14 mouse cellular contexts compared by ENCODE assay signal in genomic region chr9:116323871-116324721, GRCm38 (mm10).
A peak's percentile ranks its signal among the peaks of the same experiment; 100 is the strongest.
DNase-seq lines count a peak whose midpoint lies in the region; ATAC-seq and TF ChIP-seq lines count a peak whose summit lies in the region.
"Had no signal": no experiment of that assay in that cellular context is flagged by ENCODE, and none has a peak within 500 bp of the region (broad histone marks: within the 10 kb centered on the region; RNA-seq: fewer than 3 reads in every experiment).

No protein-coding gene starts in this region.

- H3K79me2 ChIP-seq in C2C12 (ENCODE audit: control insufficient read depth, insufficient read depth): no peaks in the 10 kb centered on the region

- H3K27ac ChIP-seq in lung, embryonic 15.5 days: peak overlapping the region; percentile 61
- no peak overlapping the region for H3K27ac ChIP-seq in midbrain, embryonic 14.5 days (replicated peaks; ENCODE audit: low read depth, low read length)
- H3K27ac ChIP-seq: forebrain, embryonic 10.5 days; hindbrain, embryonic 10.5 days; macrophage had no signal

- H3K4me1 ChIP-seq in lung, embryonic 15.5 days: peaks cover 24% of the 10 kb centered on the region
- H3K4me1 ChIP-seq in midbrain, embryonic 14.5 days (ENCODE audit: control insufficient read depth, insufficient read depth, low read length): 0 out of 2 replicates have a peak, but pooled peaks cover 5% of the 10 kb centered on the region

- no peaks in the 10 kb centered on the region for H3K9me3 ChIP-seq in lung, embryonic 15.5 days
- no peaks in the 10 kb centered on the region for H3K9me3 ChIP-seq in midbrain, embryonic 14.5 days (ENCODE audit: control insufficient read depth, low read length)
- H3K9me3 ChIP-seq: forebrain, embryonic 10.5 days; hindbrain, embryonic 10.5 days had no signal

- 64% methylated on average over 9 of the region's 9 CpGs for WGBS in lung, embryonic 15.5 days
- 84% methylated on average over 9 of the region's 9 CpGs for WGBS in midbrain, embryonic 14.5 days

- no peak for TF ChIP-seq CTCF in C2C12 (IDR thresholded peaks at IDR 0.05; ENCODE audit: control insufficient read depth, insufficient read depth, insufficient read length)

- no peaks in the 10 kb centered on the region for H3K36me3 ChIP-seq in C2C12 (ENCODE audit: control insufficient read depth, insufficient read depth)
- H3K36me3 ChIP-seq in lung, embryonic 15.5 days: no peaks in the 10 kb centered on the region
- no peaks in the 10 kb centered on the region for H3K36me3 ChIP-seq in midbrain, embryonic 14.5 days (ENCODE audit: control insufficient read depth, insufficient read depth, low read length)
- H3K36me3 ChIP-seq: forebrain, embryonic 10.5 days; hindbrain, embryonic 10.5 days had no signal

- H3K79me3 ChIP-seq in C2C12 (ENCODE audit: low read depth): no peaks in the 10 kb centered on the region

- no peak overlapping the region for H3K9ac ChIP-seq in lung, embryonic 15.5 days
- no peak overlapping the region for H3K9ac ChIP-seq in midbrain, embryonic 14.5 days (replicated peaks; ENCODE audit: low read length)

- H3K27me3 ChIP-seq in C2C12 (ENCODE audit: control insufficient read depth, insufficient read depth, insufficient read length): no peaks in the 10 kb centered on the region
- no peaks in the 10 kb centered on the region for H3K27me3 ChIP-seq in lung, embryonic 15.5 days
- H3K27me3 ChIP-seq in midbrain, embryonic 14.5 days (ENCODE audit: control insufficient read depth, insufficient read depth, low read length): no peaks in the 10 kb centered on the region

- peak; percentile 31 for DNase-seq in gastrocnemius, postnatal 25 days
- no peak for DNase-seq in gastrocnemius, adult 18-20 months (ENCODE audit: low spot score)
- DNase-seq in heart, adult 8-10 months (ENCODE audit: low spot score): peak; percentile 60
- no peak for DNase-seq in midbrain, embryonic 14.5 days
- no peak for DNase-seq in embryo, embryonic 9.5 days (ENCODE audit: extremely low spot score)
- DNase-seq in ovary, postnatal 14 days (ENCODE audit: low spot score): no peak
- DNase-seq: cerebellum, adult 18-20 months; right cerebral cortex, adult 18-20 months; thymus, postnatal 14 days had no signal

- no peak overlapping the region for H3K4me2 ChIP-seq in lung, embryonic 15.5 days
- H3K4me2 ChIP-seq in midbrain, embryonic 14.5 days (ENCODE audit: low read length): no peak overlapping the region

- peak; percentile 86 for ATAC-seq in lung, embryonic 15.5 days (ENCODE audit: borderline replicate concordance, extremely low read depth, low FRiP score, low TSS enrichment)
- ATAC-seq in midbrain, embryonic 14.5 days (ENCODE audit: low FRiP score, low TSS enrichment): no peak

- H3K4me3 ChIP-seq in C2C12 (ENCODE audit: insufficient read depth, poor library complexity, severe bottlenecking): no peak overlapping the region
- no peak overlapping the region for H3K4me3 ChIP-seq in lung, embryonic 15.5 days
- no peak overlapping the region for H3K4me3 ChIP-seq in midbrain, embryonic 14.5 days (replicated peaks; ENCODE audit: low read depth, low read length)
- H3K4me3 ChIP-seq: forebrain, embryonic 10.5 days; hindbrain, embryonic 10.5 days had no signal

- H3ac ChIP-seq in C2C12 (ENCODE audit: control insufficient read depth, insufficient read length, low read depth): no peak overlapping the region

TF ChIP-seq in C2C12, 6 proteins besides CTCF, POLR2A, EP300 and RAD21:
- TF ChIP-seq MYOG (IDR thresholded peaks at IDR 0.05; ENCODE audit: control insufficient read depth, extremely low read depth, insufficient read length) (no peak), MYOD1 (IDR thresholded peaks at IDR 0.05; ENCODE audit: control insufficient read depth, insufficient read length, low read depth) (peak; percentile 32), FOSL1 (IDR thresholded peaks at IDR 0.05; ENCODE audit: insufficient read depth, low read length, poor library complexity, severe bottlenecking) (no peak), MAX (IDR thresholded peaks at IDR 0.05) (no peak)

Comparison
In these comparisons a context has a peak if more than half of its experiments do, and no peak if none do; other contexts are left out.
1. DNase-seq: peak in gastrocnemius, postnatal 25 days (single experiment) and heart, adult 8-10 months (single experiment); none in gastrocnemius, adult 18-20 months (single experiment), midbrain, embryonic 14.5 days (single experiment), embryo, embryonic 9.5 days (single experiment) and ovary, postnatal 14 days (single experiment).